Mouse (Mus musculus) kidney, postnatal 0 days (tissue): ENCODE results near the gene Rfpl4b. TPM values are rescaled to one million over a fixed set of nuclear protein-coding genes. Genes with fewer than 3 reads are reported as not detected.
"Not testable (repeated sequence)": the region's sequence is repeated elsewhere in the genome, so short reads cannot be mapped to it uniquely, and the experiment has no call there.

ENCODE experiments used
- ATAC-seq: fragments of 200-750 bp; cut with Nextera tagmentation; replicated peaks from 2 replicates; pipeline ENCODE4 v1.8.0; 2017; ENCODE audit warnings: low read depth, moderate number of reproducible peaks, moderate TSS enrichment, moderate library complexity; ENCODE audit not compliant: low FRiP score
- DNase-seq: peaks from one replicate; pipeline ENCODE4 v3.0.0-alpha.2; 2016; ENCODE audit warnings: low spot score
- H3K27ac ChIP-seq: fragments of 300-500 bp; sonication (generic); 2 replicates; pipeline ENCODE4 v1.5.1; 2014; ENCODE audit warnings: mild to moderate bottlenecking
- H3K27me3 ChIP-seq: fragments of 300-500 bp; sonication (generic); 2 replicates; pipeline ENCODE4 v1.6.1; 2014; ENCODE audit warnings: low read length, mixed read lengths; ENCODE audit not compliant: insufficient read depth
- H3K36me3 ChIP-seq: fragments of 300-500 bp; sonication (generic); 2 replicates; pipeline ENCODE4 v1.6.1; 2014; ENCODE audit warnings: low read length, mixed read lengths; ENCODE audit not compliant: insufficient read depth
- H3K4me1 ChIP-seq: fragments of 300-500 bp; sonication (generic); replicated peaks from 2 replicates; pipeline ENCODE4 v1.6.1; 2014; ENCODE audit warnings: antibody characterized with exemption, low read length, mixed read lengths; ENCODE audit not compliant: insufficient read depth
- H3K4me2 ChIP-seq: fragments of 300-500 bp; sonication (generic); 2 replicates; pipeline ENCODE4 v1.6.1; 2014; ENCODE audit warnings: mild to moderate bottlenecking, low read length, moderate library complexity, mixed read lengths
- H3K4me3 ChIP-seq: fragments of 300-500 bp; sonication (generic); replicated peaks from 2 replicates; pipeline ENCODE4 v1.5.1; 2014; ENCODE audit warnings: low read depth, low read length
- H3K9ac ChIP-seq: fragments of 300-500 bp; sonication (generic); 2 replicates; pipeline ENCODE4 v1.6.1; 2014; ENCODE audit warnings: low read depth, low read length
- H3K9me3 ChIP-seq: fragments of 300-500 bp; sonication (generic); replicated peaks from 2 replicates; pipeline ENCODE4 v1.6.1; 2016; ENCODE audit warnings: low read length, inconsistent platforms, mixed read lengths
- CTCF ChIP-seq: IDR thresholded peaks from 2 replicates; pipeline ENCODE4 v1.5.1; 2016; ENCODE audit warnings: antibody characterized with exemption, low read depth, mild to moderate bottlenecking, moderate library complexity
- WGBS: fragments of 180-500 bp; shearing (Covaris S2); extraction: QIAGEN DNeasy Blood & Tissue Kit; methylation state at CpG from one replicate; pipeline ENCODE4 v1.1.7; 2014; 5-methylcytosine and 5-hydroxymethylcytosine counted together
- polyA plus RNA-seq: library from polyadenylated mRNA; unstranded; fragments of >200 nt; fragmentation: Nextera tagmentation; extraction: Ambion mirVana; gene quantifications from 2 replicates; pipeline ENCODE4 v1.2.1, GENCODE M21; 2015

The Rfpl4b gene
- not detected in 2 replicates for polyA plus RNA-seq

DNA sequence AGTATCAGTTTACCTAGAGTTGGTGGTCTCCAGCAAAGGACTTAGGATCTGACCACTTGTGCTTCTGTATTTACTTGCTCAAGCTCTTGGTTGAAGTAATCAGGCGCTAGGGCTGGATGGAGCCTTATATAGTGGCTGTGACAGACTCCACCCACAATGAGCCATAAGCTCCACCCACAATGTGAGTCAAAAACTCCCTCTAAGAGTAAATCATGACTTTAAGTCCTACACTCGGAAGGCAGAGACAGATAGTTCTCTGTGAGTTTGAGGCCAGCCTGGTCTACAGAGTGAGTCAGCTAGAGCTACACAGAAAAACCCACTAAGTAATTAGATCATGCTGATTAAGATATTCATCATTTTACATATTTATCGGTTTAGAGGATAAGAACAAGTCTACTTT is at the start of gene Rfpl4b:
Gene Rfpl4b, minus strand, starts transcription at position 101 of the 400 bp plus-strand sequence.
- no peaks in the 10 kb centered on the region for H3K27me3 ChIP-seq
- no peak within 1 kb of the TSS for H3K4me3 ChIP-seq
- ATAC-seq (no peak), DNase-seq (no peak)
- H3K4me2 ChIP-seq, result no peak within 1 kb of the TSS
- no peak within 1 kb of the TSS for H3K27ac ChIP-seq
- H3K36me3 ChIP-seq, result no peaks in the 10 kb centered on the region
- no peak for TF ChIP-seq CTCF
- 89% methylated on average over 3 of the region's 3 CpGs for WGBS
- 0 out of 2 replicates have a peak, but pooled peaks cover 4% of the 10 kb centered on the region for H3K9me3 ChIP-seq
- no peaks in the 10 kb centered on the region for H3K4me1 ChIP-seq
- H3K9ac ChIP-seq, result no peak within 1 kb of the TSS

DNA sequence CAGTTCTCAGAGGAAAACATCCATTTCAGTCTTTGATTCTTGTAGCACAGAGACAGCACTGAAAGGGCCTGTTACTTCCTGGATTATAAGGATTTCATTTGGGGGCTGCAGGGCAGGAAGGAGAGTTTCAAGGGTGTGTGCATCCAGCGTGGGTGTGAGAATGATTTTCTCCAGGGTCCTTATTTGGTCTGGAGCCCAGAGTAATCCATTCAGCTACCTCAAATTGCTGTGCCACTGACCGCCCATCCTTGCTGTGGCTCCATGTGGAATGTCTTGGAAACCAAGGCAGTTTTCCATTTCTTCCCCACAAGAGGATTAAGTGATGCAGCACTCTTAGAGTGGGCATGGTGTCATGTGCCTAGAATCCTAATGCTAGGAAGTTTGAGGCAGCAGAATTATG is 33.6 kb upstream of the Rfpl4b start:
- H3K9ac ChIP-seq, result no peak overlapping the region
- H3K9me3 ChIP-seq, result no peaks in the 10 kb centered on the region
- no peak for ATAC-seq
- no peaks in the 10 kb centered on the region for H3K27me3 ChIP-seq
- H3K4me3 ChIP-seq, result no peak overlapping the region
- H3K36me3 ChIP-seq, result no peaks in the 10 kb centered on the region
- H3K27ac ChIP-seq, result no peak overlapping the region
- WGBS, result 55% methylated on average over 2 of the region's 2 CpGs
- TF ChIP-seq CTCF, result no peak
- DNase-seq, result peak; percentile 11
- H3K4me2 ChIP-seq, result no peak overlapping the region
- H3K4me1 ChIP-seq, result no peaks in the 10 kb centered on the region

DNA sequence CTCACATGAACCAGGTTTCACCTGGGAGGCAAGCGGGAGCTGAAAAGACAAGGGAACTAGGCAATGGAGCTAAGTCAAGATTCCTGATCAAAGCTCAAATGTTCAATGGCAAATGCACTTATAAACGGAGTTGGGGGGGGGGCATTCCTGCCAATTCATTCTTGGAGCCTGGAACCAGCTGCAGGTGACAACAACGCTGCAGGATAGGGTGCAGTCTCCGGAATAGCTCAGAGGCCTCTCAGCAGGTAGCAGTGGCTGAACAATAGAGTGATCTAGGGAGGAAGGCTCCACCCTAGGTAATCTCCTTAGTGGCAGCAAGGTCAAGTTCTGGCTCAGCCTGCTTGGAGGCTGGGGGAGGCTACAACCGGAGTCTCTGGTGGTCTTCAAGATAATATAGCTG is 28.4 kb upstream of the Rfpl4b start:
- H3K9ac ChIP-seq, H3K4me1 ChIP-seq, H3K27ac ChIP-seq, H3K4me3 ChIP-seq, DNase-seq, H3K36me3 ChIP-seq, H3K9me3 ChIP-seq, H3K27me3 ChIP-seq, ATAC-seq, H3K4me2 ChIP-seq: not testable (repeated sequence)
- WGBS, result 51% methylated on average over 5 of the region's 5 CpGs

DNA sequence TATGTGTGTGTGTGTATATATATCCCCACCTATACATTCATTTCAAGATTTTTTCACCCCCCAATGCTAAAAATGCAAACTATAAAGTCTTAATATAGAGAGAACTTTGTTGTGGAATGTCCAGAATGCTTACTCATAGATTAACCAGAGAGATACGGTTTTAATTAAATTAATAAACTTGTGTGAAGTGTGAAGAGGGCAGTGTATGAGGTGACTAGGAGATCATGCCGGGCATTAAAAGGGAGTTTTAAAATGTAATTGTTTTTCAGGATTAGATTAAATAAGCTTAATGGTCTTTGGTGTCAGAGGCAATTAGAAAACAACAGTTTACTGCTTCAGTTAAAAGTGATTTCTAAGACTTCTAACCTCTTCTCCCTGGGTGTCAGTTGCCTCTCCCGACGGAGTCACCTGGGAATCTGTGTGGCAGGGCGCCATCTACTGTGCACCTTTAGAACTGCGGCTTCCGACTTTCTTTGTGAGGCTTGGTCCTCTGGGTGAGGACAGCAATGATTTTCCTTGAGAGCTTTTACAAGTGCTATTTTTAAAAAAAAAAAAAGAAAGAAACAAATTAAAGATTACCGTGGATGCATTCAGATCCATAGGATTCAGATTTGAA is 27.4 kb upstream of the Rfpl4b start:
- no peaks in the 10 kb centered on the region for H3K4me1 ChIP-seq
- no peak overlapping the region for H3K9ac ChIP-seq
- DNase-seq (peak; percentile 58), ATAC-seq (no peak)
- no peak overlapping the region for H3K4me2 ChIP-seq
- H3K9me3 ChIP-seq, result no peaks in the 10 kb centered on the region
- H3K27ac ChIP-seq, result no peak overlapping the region
- TF ChIP-seq CTCF, result peak; percentile 86
- H3K27me3 ChIP-seq, result no peaks in the 10 kb centered on the region
- WGBS, result 18% methylated on average over 8 of the region's 8 CpGs
- H3K4me3 ChIP-seq, result no peak overlapping the region
- no peaks in the 10 kb centered on the region for H3K36me3 ChIP-seq

DNA sequence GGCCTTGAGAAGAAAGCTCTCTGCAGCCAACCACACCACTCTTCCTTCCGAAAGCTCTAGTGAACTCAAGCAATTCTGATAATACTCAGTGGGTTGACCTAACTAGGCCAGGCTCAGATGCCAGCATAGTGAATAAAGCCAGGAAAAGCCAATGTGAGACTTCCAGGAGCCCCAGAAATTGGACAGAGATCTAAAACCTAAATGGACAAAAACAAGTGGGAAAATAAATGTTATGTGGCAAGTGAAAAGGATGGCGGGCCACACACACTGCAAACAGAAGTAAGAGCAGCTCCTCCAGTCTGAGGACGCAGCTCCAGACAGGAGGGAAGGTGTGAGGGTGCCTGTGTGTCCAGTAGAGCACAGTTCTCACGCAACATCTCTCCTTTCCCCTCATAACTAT is 26.7 kb upstream of the Rfpl4b start:
- Histone ChIP-seq H3K4me3 (no peak overlapping the region), H3K4me2 (no peak overlapping the region), H3K9me3 (no peaks in the 10 kb centered on the region), H3K4me1 (no peaks in the 10 kb centered on the region), H3K9ac (no peak overlapping the region), H3K27me3 (no peaks in the 10 kb centered on the region), H3K27ac (no peak overlapping the region), H3K36me3 (no peaks in the 10 kb centered on the region)
- DNase-seq, result no peak
- 95% methylated on average over 4 of the region's 4 CpGs for WGBS
- no peak for ATAC-seq
- no peak for TF ChIP-seq CTCF

DNA sequence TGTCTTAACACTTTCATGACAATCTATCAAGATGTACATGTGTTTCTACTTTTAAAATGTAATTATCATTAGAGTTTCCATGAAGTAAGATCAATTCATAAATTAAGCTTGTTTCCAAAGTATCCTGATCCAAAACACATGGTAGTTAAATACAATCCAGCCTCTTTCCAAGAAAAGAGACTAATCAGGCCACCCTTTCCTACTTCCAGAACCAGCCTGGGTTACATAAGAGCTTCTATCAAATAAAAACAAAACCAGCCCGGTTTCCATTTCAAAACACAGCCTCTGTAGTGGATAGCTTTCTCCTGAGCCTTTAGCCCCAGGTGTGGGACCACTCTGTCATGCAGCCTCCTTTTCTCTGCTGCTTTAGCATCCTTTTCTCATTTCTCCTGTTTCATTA is 2.2 kb upstream of the Rfpl4b start:
- H3K4me2 ChIP-seq, result no peak overlapping the region
- ATAC-seq (no peak), DNase-seq (no peak)
- H3K27ac ChIP-seq, result no peak overlapping the region
- no peaks in the 10 kb centered on the region for H3K36me3 ChIP-seq
- 0 out of 2 replicates have a peak, but pooled peaks cover 4% of the 10 kb centered on the region for H3K9me3 ChIP-seq
- H3K9ac ChIP-seq, result no peak overlapping the region
- no peaks in the 10 kb centered on the region for H3K27me3 ChIP-seq
- TF ChIP-seq CTCF, result no peak
- no peak overlapping the region for H3K4me3 ChIP-seq
- WGBS, result 48% methylated on average over 1 of the region's 1 CpGs
- H3K4me1 ChIP-seq, result no peaks in the 10 kb centered on the region

DNA sequence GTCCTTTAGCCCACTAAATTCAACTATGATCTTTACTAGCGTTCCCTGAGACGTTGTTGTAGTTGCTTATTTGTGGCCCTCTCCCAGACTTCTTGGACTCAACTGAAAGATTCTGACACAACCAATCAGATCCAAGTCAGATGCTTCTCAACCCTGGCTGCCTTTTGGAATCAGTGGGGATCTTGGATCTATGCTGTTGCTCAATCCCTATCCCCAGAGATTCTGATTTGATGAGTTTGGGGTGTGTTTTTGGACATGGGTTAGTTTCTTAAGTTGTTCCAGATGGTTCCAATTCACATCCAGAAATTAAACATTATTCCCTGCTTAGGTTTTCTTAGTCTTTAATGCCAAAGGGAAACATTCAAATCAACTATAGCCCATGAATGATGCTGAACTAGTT is 15.5 kb downstream of the Rfpl4b start:
- 68% methylated on average over 2 of the region's 2 CpGs for WGBS
- no peak for DNase-seq

More for the DNA sequence above, 15.5 kb downstream of the Rfpl4b start:
- H3K4me3 ChIP-seq, result no peak overlapping the region
- H3K4me2 ChIP-seq, result no peak overlapping the region
- TF ChIP-seq CTCF, result no peak
- H3K36me3 ChIP-seq, result no peaks in the 10 kb centered on the region
- no peaks in the 10 kb centered on the region for H3K4me1 ChIP-seq
- H3K9me3 ChIP-seq, result no peaks in the 10 kb centered on the region
- no peaks in the 10 kb centered on the region for H3K27me3 ChIP-seq
- no peak overlapping the region for H3K27ac ChIP-seq
- ATAC-seq, result no peak
- H3K9ac ChIP-seq, result no peak overlapping the region
